Mouse (Mus musculus) bone marrow macrophage, adult 2 months (primary cell): ENCODE results near the gene Mvb12b.

Experiments used
- CTCF ChIP-seq: IDR thresholded peaks from 2 replicates; pipeline ENCODE4 v1.5.1; 2012; ENCODE audit warnings: low read depth, mild to moderate bottlenecking, low read length, moderate library complexity
- POLR2A ChIP-seq: IDR thresholded peaks from 2 replicates; pipeline ENCODE4 v1.6.1; 2012; ENCODE audit warnings: mild to moderate bottlenecking, low read depth, low read length, borderline replicate concordance

- TF ChIP-seq CTCF = no peak
- TF ChIP-seq POLR2A = no peak
Measured at GRCm38 (mm10) chr2:33777051-33777450, 110.7 kb downstream of the Mvb12b start.
